Mouse (Mus musculus) CD4-positive helper T cell, adult 2 months (primary cell): ENCODE measurements around the gene Scpep1.
A peak's percentile ranks its signal among the peaks of the same experiment; 100 is the strongest.

Experiments
- DNase-seq: peaks from one replicate; pipeline ENCODE4 v3.0.0-alpha.2; 2012; ENCODE audit warnings: low read depth, missing footprints, low spot score

The Scpep1 gene

GRCm38 (mm10) chr11:88973776-88974701, 18.8 kb upstream of the Scpep1 start:
- peak; percentile 95 for DNase-seq

- DNase-seq: no peak
Observed at GRCm38 (mm10) chr11:88970202-88970732, 15.0 kb upstream of the Scpep1 start, which contains the start of gene Coil. Gene Coil, plus strand, starts transcription at chr11:88970252.

GRCm38 (mm10) chr11:88966881-88967361, 11.7 kb upstream of the Scpep1 start, which contains the start of gene Elobl:
Gene Elobl, minus strand, starts transcription at chr11:88966931.
- DNase-seq: no peak

- DNase-seq: no peak
Observed at GRCm38 (mm10) chr11:88958851-88959250, 3.6 kb upstream of the Scpep1 start.

DNA sequence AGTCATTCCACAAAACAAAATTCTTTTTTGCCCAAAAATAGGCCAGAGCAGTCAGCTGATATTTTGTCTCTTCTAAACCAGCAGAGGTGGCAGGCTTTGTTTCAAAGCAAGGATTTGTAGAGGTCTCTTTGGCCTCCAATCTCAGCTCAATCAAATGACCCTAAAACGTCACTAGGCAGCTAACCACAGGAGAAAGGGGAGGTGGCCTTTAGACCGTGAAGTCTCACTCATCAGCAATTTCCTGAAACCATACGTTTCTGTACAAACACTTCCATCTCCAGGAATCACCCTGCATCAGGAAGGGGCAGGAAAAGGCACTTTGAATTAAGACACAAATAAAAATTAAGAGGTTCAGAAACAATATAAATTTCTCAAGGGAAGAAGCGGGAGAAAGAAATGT, 462 bp downstream of the Scpep1 start:
- DNase-seq: peak; percentile 66

GRCm38 (mm10) chr11:88953582-88953981, 1.7 kb downstream of the Scpep1 start:
- no peak for DNase-seq

DNA sequence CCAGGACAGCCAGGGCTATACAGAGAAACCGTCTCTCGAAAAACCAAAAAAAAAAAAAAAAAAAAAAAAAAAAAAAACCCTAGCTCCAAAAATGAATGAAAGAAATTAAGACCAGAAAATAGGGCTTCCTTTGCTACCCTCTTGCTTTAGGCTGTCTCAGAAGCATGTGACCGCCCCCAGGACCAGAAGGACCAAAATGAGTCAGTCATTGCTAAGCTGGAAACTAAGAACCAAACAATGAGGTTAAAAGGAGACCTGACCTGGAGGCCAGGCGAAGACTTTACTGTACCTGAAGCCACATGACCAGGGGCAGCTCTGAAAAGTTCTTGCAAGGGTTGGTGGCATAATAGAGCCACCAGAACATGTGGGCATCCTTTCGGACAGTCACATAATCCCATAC, 3.1 kb downstream of the Scpep1 start:
- DNase-seq: no peak

DNA sequence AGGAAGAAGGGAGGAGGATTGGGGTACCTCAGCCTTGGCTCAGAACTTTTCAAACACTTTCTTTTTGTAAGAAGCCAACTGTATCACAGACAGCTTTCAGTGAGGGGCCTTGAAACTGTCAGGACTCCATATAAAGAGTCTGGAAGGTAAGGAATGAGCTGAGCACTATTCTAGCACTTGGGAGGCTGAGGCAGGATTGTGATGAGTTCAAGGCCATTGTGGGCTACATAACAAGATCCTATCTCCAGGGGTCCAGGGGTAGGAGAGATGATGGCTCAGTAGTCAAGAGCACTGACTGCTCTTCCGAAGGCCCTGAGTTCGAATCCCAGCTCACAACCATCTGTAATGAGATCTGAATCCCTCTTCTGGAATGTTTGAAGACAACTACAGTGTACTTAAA, 3.7 kb downstream of the Scpep1 start:
- DNase-seq: no peak

DNA sequence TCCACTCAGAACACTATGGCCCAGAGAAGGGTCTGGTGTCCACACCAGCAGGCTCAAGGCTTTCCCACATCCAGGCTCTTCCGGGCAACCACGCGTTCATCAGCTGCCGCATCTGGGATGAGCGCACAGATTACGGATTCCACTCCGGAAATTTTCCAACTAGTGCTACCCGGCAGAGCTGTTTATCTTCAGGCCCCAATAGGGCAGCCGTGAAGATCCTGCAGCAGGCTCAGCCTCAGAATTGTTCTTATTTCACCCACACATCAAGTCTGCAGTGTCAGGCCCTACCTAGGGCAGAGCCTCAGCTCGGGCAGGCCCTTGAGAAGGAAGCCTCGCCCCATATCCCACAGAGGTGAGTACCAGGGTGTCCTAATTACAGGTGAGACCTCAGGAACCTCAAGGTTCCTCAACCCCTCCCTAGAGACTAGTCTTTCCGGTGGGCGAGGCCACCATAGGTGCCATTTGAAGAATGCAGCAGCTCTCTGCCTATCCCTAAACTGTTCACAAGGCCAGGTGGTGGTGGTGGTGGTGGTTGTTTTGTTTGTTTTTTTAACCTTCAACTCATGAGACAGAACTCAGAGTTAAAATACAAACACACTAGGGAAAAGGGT, 4.5 kb downstream of the Scpep1 start:
- DNase-seq: no peak

- DNase-seq: no peak
Observed at GRCm38 (mm10) chr11:88949802-88950639, 5.2 kb downstream of the Scpep1 start.

- no peak for DNase-seq
Observed at GRCm38 (mm10) chr11:88948896-88949295, 6.4 kb downstream of the Scpep1 start.

- no peak for DNase-seq
Observed at GRCm38 (mm10) chr11:88945971-88946585, 9.2 kb downstream of the Scpep1 start.

DNA sequence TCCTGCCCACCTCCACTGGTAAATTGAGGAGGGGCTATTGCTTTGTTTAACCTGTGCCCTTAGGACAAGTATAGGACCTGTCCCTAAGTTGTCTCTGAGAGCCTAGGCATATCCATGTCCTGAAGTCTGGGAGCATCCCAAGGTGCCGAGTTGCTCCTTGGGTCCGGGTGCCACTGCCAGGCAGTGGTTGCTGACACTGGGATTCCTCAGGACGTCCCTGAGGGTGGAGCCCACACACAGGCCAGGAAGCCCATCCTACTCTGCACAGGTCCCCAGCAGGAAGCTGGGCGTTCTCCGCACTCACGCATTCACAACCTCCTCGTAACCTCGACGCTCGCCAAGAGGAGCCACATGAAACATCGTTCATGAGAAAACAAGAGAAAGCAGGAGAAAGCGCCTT, 13.8 kb downstream of the Scpep1 start:
- DNase-seq: no peak

DNA sequence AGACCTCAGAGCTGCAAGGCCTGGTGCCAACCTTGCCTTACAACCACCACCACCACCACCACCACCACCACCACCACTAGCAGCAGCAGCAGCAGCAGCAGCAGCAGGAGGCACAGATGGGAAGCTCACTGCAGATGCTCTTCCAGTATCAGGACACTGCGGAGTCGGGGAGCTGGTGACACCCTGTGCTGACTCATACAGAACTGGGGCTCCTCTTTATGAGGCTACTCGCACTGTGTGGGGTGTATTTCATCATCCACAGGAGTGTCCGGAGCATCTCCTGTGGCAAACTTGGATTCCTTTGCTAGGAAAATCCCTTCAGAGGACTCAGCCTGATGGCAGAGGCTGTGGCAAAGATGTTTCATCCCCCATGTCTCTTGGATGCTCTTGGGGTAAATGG, 15.6 kb downstream of the Scpep1 start:
- DNase-seq: no peak

DNA sequence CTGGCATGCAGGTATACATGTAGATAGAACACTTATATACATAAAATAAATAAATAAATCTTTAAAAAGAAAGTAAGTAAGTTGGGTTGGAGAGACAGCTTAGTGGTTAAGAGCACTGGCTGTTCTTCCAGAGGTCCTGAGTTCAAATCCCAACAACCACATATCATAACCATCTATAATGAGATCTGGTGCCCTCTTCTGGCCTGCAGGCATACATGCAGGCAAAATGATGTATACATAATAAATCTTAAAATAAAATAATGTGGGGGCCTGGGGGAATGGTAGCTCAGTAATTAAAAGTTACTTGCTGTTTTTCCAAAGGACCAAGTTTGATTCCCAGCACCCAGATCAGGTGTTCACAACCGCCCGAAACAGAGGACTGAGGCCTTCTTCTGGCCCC, 16.5 kb downstream of the Scpep1 start:
- DNase-seq: no peak

- no peak for DNase-seq
Observed at GRCm38 (mm10) chr11:88937886-88938285, 17.4 kb downstream of the Scpep1 start.

GRCm38 (mm10) chr11:88934089-88935000, 20.9 kb downstream of the Scpep1 start:
- no peak for DNase-seq

GRCm38 (mm10) chr11:88933030-88933429, 22.2 kb downstream of the Scpep1 start:
- DNase-seq: no peak

DNA sequence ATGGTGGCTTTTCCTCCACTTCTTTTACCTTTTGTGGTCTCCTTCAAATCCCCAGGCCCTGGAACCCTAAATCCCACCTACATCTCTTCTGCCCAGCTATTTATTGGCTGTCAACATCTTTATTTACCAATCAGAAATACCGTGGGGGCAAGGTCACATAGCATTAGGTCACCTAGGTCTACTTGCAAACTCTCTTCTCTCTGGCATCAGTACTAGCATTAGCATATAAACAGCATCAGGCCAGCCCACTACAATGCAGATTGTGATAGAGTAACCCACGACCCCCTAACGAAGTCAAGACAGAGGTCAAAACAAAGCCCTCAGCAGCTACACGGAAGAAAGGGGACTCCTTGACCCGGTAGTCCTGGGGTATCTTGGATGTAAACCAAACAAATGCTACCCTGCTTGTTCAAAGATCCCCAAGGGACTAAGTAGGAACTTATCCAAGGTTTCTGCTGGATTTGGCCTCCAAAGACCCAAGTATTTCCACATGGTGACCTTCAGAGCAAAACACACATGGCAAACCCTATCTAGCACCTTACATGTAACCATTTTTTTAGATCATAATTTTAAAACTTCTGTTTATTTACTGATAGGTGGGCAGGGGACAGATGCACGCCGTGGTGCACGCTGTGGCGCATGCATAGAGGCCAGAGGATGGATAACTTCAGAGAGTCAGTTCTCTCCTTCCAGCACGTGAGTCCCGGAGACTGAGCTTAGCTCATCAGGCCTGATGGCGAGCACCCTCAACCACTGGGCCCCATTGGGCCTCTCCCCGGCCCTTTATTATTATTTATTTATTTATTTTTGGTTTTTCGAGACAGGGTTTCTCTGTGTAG, 23.4 kb downstream of the Scpep1 start:
- DNase-seq: no peak
